In the genomic region with DNA sequence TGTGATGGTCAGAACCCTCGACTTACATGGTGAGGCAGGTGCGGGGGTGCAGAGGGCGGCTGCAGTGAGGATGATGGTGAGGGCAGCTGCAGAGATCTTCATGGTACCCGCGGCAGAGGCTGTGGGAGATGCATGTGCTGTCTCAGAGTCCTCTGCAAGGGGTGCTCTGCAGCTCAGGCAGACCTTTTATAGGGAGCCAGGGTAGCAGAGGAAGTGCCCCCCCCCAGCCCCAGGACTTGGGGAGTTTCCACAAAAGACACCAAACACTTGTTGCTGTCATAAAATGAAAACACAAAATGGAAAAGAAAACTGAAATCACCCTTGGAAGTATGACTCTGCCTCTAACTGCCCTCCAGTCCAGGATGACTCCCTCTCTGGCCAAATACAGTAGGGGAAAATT, we compare ENCODE assay signal across 22 mouse cellular contexts. TPM values are rescaled to one million over a fixed set of nuclear protein-coding genes. Genes with fewer than 3 reads are reported as not detected.
DNase-seq lines count a peak whose midpoint lies in the region; ATAC-seq and TF ChIP-seq lines count a peak whose summit lies in the region.
"Had no signal": no experiment of that assay in that cellular context is flagged by ENCODE, and none has a peak within 500 bp of the region (broad histone marks: within the 10 kb centered on the region; RNA-seq: fewer than 3 reads in every experiment).

Gene Ccl5, minus strand, starts transcription at position 159 of the 400 bp plus-strand sequence.

- no peak within 1 kb of the TSS for H3K4me3 ChIP-seq in lung, adult 2 months (replicated peaks; ENCODE audit: extremely low read depth, low read depth, low read length)
- no peak within 1 kb of the TSS for H3K4me3 ChIP-seq in forebrain, embryonic 16.5 days (replicated peaks; ENCODE audit: low read length)
- H3K4me3 ChIP-seq: gastrocnemius, adult 2 months; heart, embryonic 12.5 days; hindbrain, embryonic 12.5 days; kidney, embryonic 15.5 days; limb, embryonic 13.5 days; neural tube, embryonic 13.5 days; stomach, embryonic 15.5 days had no signal

- H3K36me3 ChIP-seq in forebrain, embryonic 16.5 days (ENCODE audit: control insufficient read depth, insufficient read depth), result no peaks in the 10 kb centered on the region
- H3K36me3 ChIP-seq: heart, embryonic 12.5 days; hindbrain, embryonic 12.5 days; kidney, embryonic 15.5 days; limb, embryonic 13.5 days; neural tube, embryonic 13.5 days; stomach, embryonic 15.5 days had no signal

- TF ChIP-seq CTCF in lung, adult 2 months (IDR thresholded peaks at IDR 0.05; ENCODE audit: insufficient read depth, low read length), result no peak

- H3K27ac ChIP-seq in forebrain, embryonic 16.5 days (ENCODE audit: low read length), result no peak within 1 kb of the TSS
- H3K27ac ChIP-seq: gastrocnemius, adult 2 months; hindbrain, embryonic 12.5 days; kidney, embryonic 15.5 days; limb, embryonic 13.5 days; liver, embryonic 14.5 days; neural tube, embryonic 13.5 days; stomach, embryonic 15.5 days had no signal

- no peaks in the 10 kb centered on the region for H3K9me3 ChIP-seq in forebrain, embryonic 16.5 days (ENCODE audit: control insufficient read depth, low read length)
- H3K9me3 ChIP-seq: heart, embryonic 12.5 days; hindbrain, embryonic 12.5 days; kidney, embryonic 15.5 days; limb, embryonic 13.5 days; neural tube, embryonic 13.5 days; stomach, embryonic 15.5 days had no signal

- no peak within 1 kb of the TSS for H3K9ac ChIP-seq in forebrain, embryonic 16.5 days (replicated peaks; ENCODE audit: low read depth, low read length)
- H3K9ac ChIP-seq: forebrain, postnatal 0 days; heart, embryonic 12.5 days; hindbrain, embryonic 12.5 days; kidney, embryonic 15.5 days; limb, embryonic 13.5 days; liver, embryonic 14.5 days; neural tube, embryonic 13.5 days; stomach, embryonic 15.5 days had no signal

- ATAC-seq in forebrain, embryonic 16.5 days, result no peak
- ATAC-seq: forebrain, postnatal 0 days; lung, postnatal 0 days had no signal

- H3K27me3 ChIP-seq in forebrain, embryonic 16.5 days (replicated peaks; ENCODE audit: control insufficient read depth, insufficient read depth, low read length), result no peaks in the 10 kb centered on the region
- H3K27me3 ChIP-seq: heart, embryonic 12.5 days; hindbrain, embryonic 12.5 days; kidney, embryonic 15.5 days; limb, embryonic 13.5 days; neural tube, embryonic 13.5 days; stomach, embryonic 15.5 days had no signal

- WGBS in lung, adult 2 months, result 85% methylated on average over 5 of the region's 5 CpGs
- 92% methylated on average over 5 of the region's 5 CpGs for WGBS in forebrain, embryonic 16.5 days

- no peak for TF ChIP-seq POLR2A in lung, adult 2 months (IDR thresholded peaks at IDR 0.05; ENCODE audit: borderline replicate concordance, extremely low read depth, low read depth, low read length)

- H3K4me2 ChIP-seq in forebrain, embryonic 16.5 days (ENCODE audit: low read length), result no peak within 1 kb of the TSS
- H3K4me2 ChIP-seq: heart, embryonic 12.5 days; hindbrain, embryonic 12.5 days; kidney, embryonic 15.5 days; limb, embryonic 13.5 days; neural tube, embryonic 13.5 days; stomach, embryonic 15.5 days had no signal

- DNase-seq in lung, adult 2 months, result no peak
- no peak for DNase-seq in lung, postnatal 36 days
- peak; percentile 44 for DNase-seq in CD4-positive, CD25-positive, alpha-beta regulatory T cell, adult 2 months (ENCODE audit: low read depth, low spot score)
- no peak for DNase-seq in gonadal fat pad, adult 2 months (ENCODE audit: low read depth)
- peak; percentile 75 to 87 for DNase-seq in natural killer cell, adult 2 months (ENCODE audit: low spot score in 2 of 2)
- DNase-seq in frontal cortex, adult 2 months (ENCODE audit: extremely low spot score in 1 of 2, low spot score in 1 of 2), result no peak
- DNase-seq: adrenal gland, adult 8-10 months; cerebellum, postnatal 10 days; embryo, embryonic 11 days; forebrain, postnatal 0 days; gastrocnemius, adult 2 months; heart, postnatal 14 days; spleen, adult 18-20 months had no signal

- H3K4me1 ChIP-seq in lung, adult 2 months (ENCODE audit: control insufficient read depth, insufficient read depth, low read length), result peaks cover 5% of the 10 kb centered on the region
- peaks cover 10% of the 10 kb centered on the region for H3K4me1 ChIP-seq in forebrain, embryonic 16.5 days (replicated peaks; ENCODE audit: control insufficient read depth, insufficient read depth, low read length)

RNA-seq across cellular contexts. Expression of gene Ccl5, which starts in this region (rescaled TPM):
- polyA plus RNA-seq in lung, adult 2 months (2012; rRNA removed), result 70.3 and 198 TPM in 2 replicates
- 19.1 and 24.7 TPM in 2 replicates for polyA plus RNA-seq in gonadal fat pad, adult 2 months (2012; rRNA removed)
- polyA plus RNA-seq in forebrain, embryonic 16.5 days (2015; fragmentation: Nextera tagmentation; extraction: Ambion mirVana), result 0.60 TPM in 1 of 2 replicates, not detected in the other
- polyA plus RNA-seq in frontal cortex, adult 2 months (2012; rRNA removed), result 0.69 and 1.00 TPM in 2 replicates
- polyA plus RNA-seq: heart, embryonic 12.5 days; hindbrain, embryonic 12.5 days; kidney, embryonic 15.5 days; neural tube, embryonic 13.5 days had no signal

Comparison
In these comparisons a context has a peak if more than half of its experiments do, and no peak if none do; other contexts are left out.
1. RNA of gene Ccl5 (polyA plus RNA-seq): 70.3 to 198 TPM in lung, adult 2 months and 19.1 to 24.7 TPM in gonadal fat pad, adult 2 months; 0.69 to 1.00 TPM in frontal cortex, adult 2 months and 0.60 TPM in forebrain, embryonic 16.5 days; every median in the first group is over 10 times any median in the second.
2. DNase-seq: peak in CD4-positive, CD25-positive, alpha-beta regulatory T cell, adult 2 months (single experiment) and natural killer cell, adult 2 months (2 of 2); none in lung, adult 2 months (single experiment), lung, postnatal 36 days (single experiment), gonadal fat pad, adult 2 months (single experiment) and frontal cortex, adult 2 months (0 of 2).